Mouse (Mus musculus) left cerebral cortex, adult 18-20 months (tissue): ENCODE results near the gene Zan. TPM values are rescaled to one million over a fixed set of nuclear protein-coding genes. Genes with fewer than 3 reads are reported as not detected.
"Not testable (repeated sequence)": the region's sequence is repeated elsewhere in the genome, so short reads cannot be mapped to it uniquely, and the experiment has no call there.

Experiments used
- DNase-seq, 2 experiments: peaks; one replicate each; pipeline ENCODE4 v3.0.0; 2021 to 2022; ENCODE audit warnings: low spot score in 2 of 2, mixed read lengths in 1 of 2
- total RNA-seq, 2 experiments: library from RNA; stranded (reverse); gene quantifications; 2 replicates each; pipeline ENCODE4 v1.2.3; 2021

Gene Zan
- total RNA-seq, 2 experiments from 2014 or later = 0.12 to 0.30 TPM

- peak; percentile 100 for DNase-seq
These were observed 25.1 kb upstream of the Zan start, which contains the start of gene Pop7 for GRCm38 (mm10) chr5:137501709-137502666. Gene Pop7, minus strand, starts transcription at chr5:137502518.

DNA sequence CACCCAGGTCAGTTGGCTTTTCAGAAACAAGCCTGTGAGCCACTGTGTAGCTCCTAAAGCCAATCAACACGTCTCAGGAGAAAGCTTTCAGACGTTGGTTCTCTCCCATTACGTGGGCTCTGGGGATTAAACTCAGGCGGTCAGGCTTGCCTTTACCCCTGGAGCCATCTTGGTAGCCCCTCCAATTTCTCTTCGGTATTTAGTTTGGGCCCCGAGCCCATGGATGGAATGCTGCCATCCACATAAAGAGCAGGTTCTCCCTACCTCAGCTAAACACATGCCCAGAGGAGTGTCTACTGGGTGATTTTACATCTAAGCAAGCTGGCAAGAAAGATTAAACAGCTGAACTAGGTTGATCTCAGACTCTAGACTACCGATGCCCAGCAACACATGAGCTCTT, 23.3 kb upstream of the Zan start:
- no peak for DNase-seq

- no peak for DNase-seq
These were observed 17.0 kb upstream of the Zan start for GRCm38 (mm10) chr5:137493831-137494230.

DNA sequence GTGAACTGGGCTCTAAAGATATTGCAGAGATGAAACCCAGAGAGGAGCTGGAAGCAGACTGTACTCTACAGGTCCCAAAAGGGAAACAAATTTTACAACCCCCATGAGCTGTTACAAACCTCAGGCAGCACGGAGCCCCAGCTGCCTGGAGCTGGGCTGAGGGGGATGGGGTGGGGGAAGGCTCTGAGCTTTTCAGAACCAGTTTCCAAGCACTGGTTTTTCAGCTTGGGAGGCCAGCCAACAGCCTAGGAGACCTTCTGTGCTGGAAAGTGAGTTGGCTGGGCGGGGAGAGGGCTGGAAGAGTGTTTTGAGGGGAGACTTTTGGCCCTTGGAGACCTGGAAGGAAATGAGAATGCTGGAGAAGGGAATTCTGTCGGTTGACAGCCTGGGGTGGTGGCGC, 14.7 kb upstream of the Zan start:
- no peak for DNase-seq

GRCm38 (mm10) chr5:137487616-137488015, 10.8 kb upstream of the Zan start:
- DNase-seq = no peak

- DNase-seq = no peak
These were observed 8.9 kb upstream of the Zan start for GRCm38 (mm10) chr5:137485851-137486155.

DNA sequence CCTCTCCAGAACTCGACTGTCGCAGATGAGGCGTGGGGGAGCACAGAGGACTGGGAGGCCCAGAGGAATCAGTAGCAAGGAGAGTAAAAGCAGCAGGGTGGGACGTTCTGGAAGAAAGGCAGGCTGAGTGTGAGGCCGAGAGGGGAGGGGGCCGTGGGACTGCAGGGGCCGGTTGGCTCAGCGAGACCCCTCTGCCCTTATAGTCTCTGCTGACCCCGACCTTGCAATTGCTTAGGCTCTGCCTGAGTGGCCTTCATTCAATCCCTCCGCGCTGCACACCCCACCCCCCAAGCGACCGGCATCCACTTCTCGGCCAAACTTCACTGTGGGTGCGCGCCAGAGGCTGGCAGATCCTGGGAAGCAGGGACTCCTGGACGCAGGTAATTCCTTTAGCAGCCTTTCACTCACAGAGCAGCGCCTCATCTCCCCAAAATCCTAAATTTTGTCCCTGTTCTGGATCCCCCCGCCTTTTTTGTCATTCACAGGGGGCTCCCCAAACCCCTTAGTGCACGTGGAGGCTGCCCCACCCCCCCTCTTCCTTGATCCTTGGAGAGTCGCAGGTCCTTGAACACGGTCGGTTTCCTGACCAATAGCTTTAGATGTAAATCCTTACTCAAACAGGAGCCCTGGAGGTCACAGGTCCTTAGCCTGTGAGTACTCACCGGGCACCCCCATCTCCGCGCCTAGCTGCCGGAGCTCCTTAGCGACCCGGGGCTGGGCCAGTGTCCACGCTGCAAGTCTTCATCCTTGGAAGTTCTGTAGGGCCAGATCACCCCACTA, 8.4 kb upstream of the Zan start:
- no peak for DNase-seq

DNA sequence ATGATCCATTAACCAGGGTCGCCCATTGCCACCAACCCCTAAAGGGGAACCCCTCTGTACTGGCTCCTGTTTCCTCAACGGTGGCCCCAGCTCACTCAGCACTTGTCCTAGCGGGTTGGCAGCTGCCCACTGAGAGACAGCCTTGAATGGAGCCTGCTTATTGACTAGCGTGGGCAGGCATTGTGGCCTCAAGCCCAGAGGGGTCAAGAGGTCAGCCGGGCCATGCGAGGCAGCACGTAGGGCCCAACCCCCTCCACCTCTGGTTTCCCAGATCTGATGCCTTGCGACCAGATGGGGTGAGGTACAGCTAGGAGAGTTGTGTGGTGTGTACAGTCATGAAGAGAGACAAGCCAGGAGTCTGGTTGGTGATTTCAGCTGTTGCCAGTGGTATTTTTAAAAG, 5.0 kb upstream of the Zan start:
- peak in 1 of 2 experiments; percentile 6 for DNase-seq

DNA sequence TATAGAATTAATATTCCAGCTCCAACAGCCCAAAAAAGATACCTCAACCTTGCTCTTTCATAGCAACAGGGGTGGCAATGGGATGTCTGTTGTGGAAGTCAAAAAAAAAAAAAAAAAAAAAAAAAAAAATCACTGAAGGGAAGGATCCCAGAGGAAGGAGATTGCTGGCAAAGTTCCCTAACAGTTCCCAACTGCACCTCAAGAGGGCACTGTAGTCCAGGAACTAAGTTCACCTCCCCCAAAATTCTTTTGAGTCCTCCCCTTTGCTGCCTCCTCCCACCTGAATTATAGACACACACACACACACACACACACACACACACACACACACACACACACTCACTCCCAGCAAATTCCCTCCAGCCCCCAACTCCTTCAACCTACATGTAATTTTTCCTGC, 4.3 kb upstream of the Zan start:
- DNase-seq = peak; percentile 64 to 79

- no peak for DNase-seq
These were observed 2.5 kb downstream of the Zan start for GRCm38 (mm10) chr5:137474351-137474750.

DNA sequence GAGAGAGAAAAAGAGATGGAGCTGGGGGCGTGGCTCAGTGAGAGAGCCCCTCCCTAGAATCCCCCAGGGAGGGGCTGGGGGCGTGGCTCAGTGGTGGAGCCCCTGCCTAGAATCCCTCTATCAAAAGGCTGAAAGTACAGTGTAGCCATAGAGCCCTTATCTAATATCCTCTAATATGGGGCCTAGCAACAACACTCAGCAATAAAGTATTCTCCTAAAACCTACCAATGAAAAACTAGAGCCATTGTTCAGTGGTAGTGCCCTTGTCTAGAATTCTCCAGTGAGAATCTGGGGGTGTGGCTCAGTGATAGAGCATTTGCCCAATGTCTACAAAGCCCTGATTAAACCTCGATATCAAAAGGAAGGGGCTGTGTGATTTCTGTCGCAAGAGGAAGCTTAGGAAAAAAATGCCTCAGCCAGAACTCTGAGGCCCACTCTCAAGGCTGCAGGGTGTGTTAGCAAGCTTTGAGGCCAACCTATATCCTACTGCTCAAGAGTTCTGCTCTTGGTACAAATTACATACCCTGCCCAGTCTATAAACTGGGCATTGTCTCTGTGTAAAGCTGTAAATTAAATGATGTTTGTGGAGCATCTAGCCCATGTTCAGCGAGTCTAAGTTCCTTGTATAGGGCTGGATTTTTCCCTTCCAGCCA, 4.5 kb downstream of the Zan start:
- DNase-seq = no peak

- no peak for DNase-seq
These were observed 9.9 kb downstream of the Zan start for GRCm38 (mm10) chr5:137466946-137467345.

DNA sequence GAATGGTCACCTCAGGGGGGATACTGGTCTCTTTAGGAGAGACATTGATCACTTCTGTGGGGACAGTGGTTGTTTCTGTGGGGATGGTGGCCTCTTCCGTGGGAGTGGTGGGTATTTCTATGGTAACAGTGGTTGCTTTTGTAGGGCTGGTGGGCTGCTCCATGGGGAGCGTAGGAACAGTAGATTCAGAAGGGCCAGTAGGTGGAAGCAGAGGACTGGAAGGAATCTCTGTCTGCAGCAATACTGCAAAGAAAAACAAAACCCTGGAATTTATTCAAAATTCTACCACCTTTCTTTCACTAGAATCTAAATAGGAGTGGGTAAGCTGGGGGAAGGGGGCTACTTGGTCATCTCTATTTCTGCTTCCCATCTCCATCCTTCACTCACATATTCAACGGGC, 11.8 kb downstream of the Zan start:
- DNase-seq = peak in 1 of 2 experiments; percentile 7

GRCm38 (mm10) chr5:137455866-137456591, 20.8 kb downstream of the Zan start:
- no peak for DNase-seq

DNA sequence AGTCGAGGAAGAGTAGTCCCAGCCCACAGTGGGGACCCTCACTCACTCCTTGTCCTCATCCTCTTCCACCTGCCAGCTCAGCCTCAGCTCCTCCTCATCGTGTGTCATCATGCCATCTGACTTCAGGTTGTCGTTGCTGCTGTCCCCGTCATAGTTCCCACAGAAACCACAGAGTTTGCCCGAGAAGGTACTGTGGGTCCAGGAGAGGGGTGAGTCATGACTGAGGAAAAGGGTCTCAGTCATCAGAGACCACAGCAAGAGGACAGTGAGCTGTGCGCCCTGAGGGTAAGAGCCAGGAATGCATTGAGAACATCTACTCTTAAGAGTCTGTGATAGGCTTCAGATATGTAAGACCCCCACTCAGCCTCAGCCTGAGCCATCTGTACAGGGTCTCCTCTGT, 21.7 kb downstream of the Zan start:
- DNase-seq = no peak

- DNase-seq = no peak
These were observed 31.3 kb downstream of the Zan start for GRCm38 (mm10) chr5:137445536-137445935.

GRCm38 (mm10) chr5:137440216-137440855, 36.5 kb downstream of the Zan start:
- DNase-seq = no peak

DNA sequence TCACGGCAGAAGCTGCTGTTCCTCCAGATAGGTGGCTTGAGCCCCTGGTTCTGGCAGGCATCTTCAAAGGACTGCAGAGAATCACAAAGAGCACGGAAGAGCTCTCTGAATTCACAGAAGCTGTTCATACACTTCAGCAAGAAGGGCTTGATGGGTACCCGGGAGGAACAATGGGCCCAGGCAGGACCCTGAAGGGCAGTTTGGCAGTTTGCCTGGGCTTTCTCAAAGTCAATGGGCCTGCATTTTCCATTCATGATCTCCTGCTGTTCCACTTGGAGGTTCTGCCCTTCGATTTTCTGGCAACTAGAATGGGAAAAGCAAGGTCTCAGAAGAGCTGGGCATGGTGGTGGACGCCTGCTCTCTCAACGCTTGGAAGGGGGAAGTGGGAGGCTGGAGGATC, 43.0 kb downstream of the Zan start:
- DNase-seq = peak in 1 of 2 experiments; percentile 4

DNA sequence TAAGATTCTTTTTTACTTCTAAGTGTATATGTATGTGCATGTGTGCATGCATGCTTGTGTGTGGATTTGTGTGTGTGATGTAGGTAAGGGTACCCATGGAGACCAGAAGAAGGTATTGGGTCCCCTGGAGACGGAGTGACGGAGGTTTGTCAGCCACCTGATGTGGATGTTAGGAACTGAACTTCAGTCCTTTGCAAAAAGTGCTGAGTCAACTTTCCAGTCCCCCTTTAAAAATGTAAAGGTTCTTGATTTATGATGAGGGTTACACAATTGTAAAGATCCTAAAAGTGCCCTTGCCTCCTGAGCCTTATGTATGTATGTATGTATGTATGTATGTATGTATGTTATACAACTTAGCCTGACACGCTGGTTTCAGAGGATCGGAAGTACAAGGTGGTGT, 46.5 kb downstream of the Zan start:
- DNase-seq = not testable (repeated sequence)

DNA sequence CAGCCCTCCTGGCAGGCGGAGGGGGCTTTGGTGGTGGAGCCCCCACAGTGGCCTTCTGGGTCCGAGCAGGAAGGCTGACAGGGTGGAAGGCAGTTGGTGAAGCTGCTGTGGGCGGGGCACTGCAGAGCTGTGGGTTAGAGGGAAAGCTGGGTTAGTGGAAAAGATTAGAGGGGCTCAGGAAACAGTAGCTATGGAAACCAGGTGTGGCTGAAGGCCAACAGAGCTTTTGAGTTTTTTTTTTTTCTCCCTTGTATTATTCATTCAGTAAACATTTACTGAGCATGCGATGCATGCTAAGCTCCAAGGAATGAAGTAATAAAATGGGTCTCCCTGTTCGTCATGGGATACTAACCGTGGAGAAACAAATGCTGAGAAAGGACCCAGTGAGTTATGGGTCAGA, 51.2 kb downstream of the Zan start:
- DNase-seq = no peak

- no peak for DNase-seq
These were observed 57.0 kb downstream of the Zan start for GRCm38 (mm10) chr5:137419841-137420240.
